Mouse (Mus musculus) hindbrain, embryonic 11.5 days (tissue): ENCODE measurements at regions not wholly inside any gene's neighbourhood (a gene's known extent, or its start where the extent isn't known, plus 50 kb on each side); places are given as distances from the start of the nearest gene placed in this dataset.

ENCODE experiments used
- ATAC-seq: fragments of 200-750 bp; cut with Nextera tagmentation; 2 replicates; pipeline ENCODE4 v1.8.0; 2017; ENCODE audit warnings: mild to moderate bottlenecking, moderate TSS enrichment, moderate library complexity; ENCODE audit not compliant: low FRiP score
- DNase-seq: peaks from one replicate; pipeline ENCODE4 v3.0.0-alpha.2; 2015; ENCODE audit warnings: low spot score
- H3K27ac ChIP-seq: fragments of 300-500 bp; sonication (generic); 2 replicates; pipeline ENCODE4 v1.5.1; 2014; ENCODE audit warnings: mild to moderate bottlenecking, low read depth, low read length
- H3K27me3 ChIP-seq: fragments of 300-500 bp; sonication (generic); 2 replicates; pipeline ENCODE4 v1.6.1; 2014; ENCODE audit warnings: mild to moderate bottlenecking, low read length, moderate library complexity, mixed read lengths; ENCODE audit not compliant: control insufficient read depth, insufficient read depth
- H3K36me3 ChIP-seq: fragments of 300-500 bp; sonication (generic); 2 replicates; pipeline ENCODE4 v1.6.1; 2014; ENCODE audit warnings: mild to moderate bottlenecking, low read length, moderate library complexity, mixed read lengths; ENCODE audit not compliant: control insufficient read depth, insufficient read depth
- H3K4me1 ChIP-seq: fragments of 300-500 bp; sonication (generic); replicated peaks from 2 replicates; pipeline ENCODE4 v1.6.1; 2014; ENCODE audit warnings: low read length, mixed read lengths; ENCODE audit not compliant: control insufficient read depth, insufficient read depth
- H3K4me2 ChIP-seq: fragments of 300-500 bp; sonication (generic); replicated peaks from 2 replicates; pipeline ENCODE4 v1.6.1; 2014; ENCODE audit warnings: mild to moderate bottlenecking, low read depth, low read length
- H3K4me3 ChIP-seq: fragments of 300-500 bp; sonication (generic); 2 replicates; pipeline ENCODE4 v1.5.1; 2014; ENCODE audit warnings: low read depth, low read length
- H3K9ac ChIP-seq: fragments of 300-500 bp; sonication (generic); 2 replicates; pipeline ENCODE4 v1.6.1; 2014; ENCODE audit warnings: low read depth, low read length
- H3K9me3 ChIP-seq: fragments of 300-500 bp; sonication (generic); 2 replicates; pipeline ENCODE4 v1.6.1; 2016; ENCODE audit warnings: low read length; ENCODE audit not compliant: control insufficient read depth
- WGBS: fragments of 180-500 bp; shearing (Covaris S2); extraction: QIAGEN DNeasy Blood & Tissue Kit; methylation state at CpG from one replicate; pipeline ENCODE4 v1.1.7; 2014; 5-methylcytosine and 5-hydroxymethylcytosine counted together

- Histone ChIP-seq H3K27me3 (no peaks in the 10 kb centered on the region), H3K9ac (no peak overlapping the region), H3K4me1 (no peaks in the 10 kb centered on the region), H3K4me2 (no peak overlapping the region), H3K27ac (no peak overlapping the region), H3K36me3 (no peaks in the 10 kb centered on the region), H3K4me3 (no peak overlapping the region), H3K9me3 (no peaks in the 10 kb centered on the region)
- DNase-seq (no peak), ATAC-seq (no peak)
- WGBS, result 60% methylated on average over 10 of the region's 10 CpGs
These were observed 135.9 kb upstream of the Unc93a2 start for GRCm38 (mm10) chr17:7521127-7521526.
